Mouse (Mus musculus) forebrain, embryonic 16.5 days (tissue): ENCODE results near the gene Cdk16. TPM values are rescaled to one million over a fixed set of nuclear protein-coding genes. Genes with fewer than 3 reads are reported as not detected.
"Not testable (repeated sequence)": the region's sequence is repeated elsewhere in the genome, so short reads cannot be mapped to it uniquely, and the experiment has no call there.

Experiments
- ATAC-seq: fragments of 200-750 bp; cut with Nextera tagmentation; 2 replicates; pipeline ENCODE4 v1.8.0; 2017; ENCODE audit warnings: mild to moderate bottlenecking, moderate library complexity
- H3K27ac ChIP-seq: fragments of 300-500 bp; sonication (generic); 2 replicates; pipeline ENCODE4 v1.5.1; 2014; ENCODE audit warnings: low read length, control low read depth
- H3K27me3 ChIP-seq: fragments of 300-500 bp; sonication (generic); replicated peaks from 2 replicates; pipeline ENCODE4 v1.6.1; 2014; ENCODE audit warnings: low read length; ENCODE audit not compliant: control insufficient read depth, insufficient read depth
- H3K36me3 ChIP-seq: fragments of 300-500 bp; sonication (generic); 2 replicates; pipeline ENCODE4 v1.6.1; 2014; ENCODE audit not compliant: control insufficient read depth, insufficient read depth
- H3K4me1 ChIP-seq: fragments of 300-500 bp; sonication (generic); replicated peaks from 2 replicates; pipeline ENCODE4 v1.6.1; 2014; ENCODE audit warnings: low read length; ENCODE audit not compliant: control insufficient read depth, insufficient read depth
- H3K4me2 ChIP-seq: fragments of 300-500 bp; sonication (generic); 2 replicates; pipeline ENCODE4 v1.6.1; 2014; ENCODE audit warnings: mild to moderate bottlenecking, low read length, control low read depth
- H3K4me3 ChIP-seq: fragments of 300-500 bp; sonication (generic); replicated peaks from 2 replicates; pipeline ENCODE4 v1.5.1; 2014; ENCODE audit warnings: mild to moderate bottlenecking, low read length, control low read depth
- H3K9ac ChIP-seq: fragments of 300-500 bp; sonication (generic); replicated peaks from 2 replicates; pipeline ENCODE4 v1.6.1; 2014; ENCODE audit warnings: low read depth, low read length, control low read depth
- H3K9me3 ChIP-seq: fragments of 300-500 bp; sonication (generic); 2 replicates; pipeline ENCODE4 v1.6.1; 2016; ENCODE audit warnings: low read length; ENCODE audit not compliant: control insufficient read depth
- WGBS: fragments of 180-500 bp; shearing (Covaris S2); extraction: QIAGEN DNeasy Blood & Tissue Kit; methylation state at CpG from one replicate; pipeline ENCODE4 v1.1.7; 2014; 5-methylcytosine and 5-hydroxymethylcytosine counted together
- polyA plus RNA-seq: library from polyadenylated mRNA; unstranded; fragments of >200 nt; fragmentation: Nextera tagmentation; extraction: Ambion mirVana; gene quantifications from 2 replicates; pipeline ENCODE4 v1.2.1, GENCODE M21; 2015

The Cdk16 gene
- polyA plus RNA-seq, 1 experiment from 2014 or later = 137 TPM

GRCm38 (mm10) chrX:20730048-20730447, 42.3 kb downstream of the Cdk16 start:
- H3K4me2 ChIP-seq, ATAC-seq, H3K9ac ChIP-seq, H3K36me3 ChIP-seq, H3K4me3 ChIP-seq, H3K9me3 ChIP-seq, H3K27me3 ChIP-seq, H3K27ac ChIP-seq, H3K4me1 ChIP-seq: not testable (repeated sequence)
- WGBS = 51% methylated on average over 10 of the region's 10 CpGs

- Histone ChIP-seq H3K27ac (no peak overlapping the region), H3K4me3 (no peak overlapping the region), H3K4me1 (no peaks in the 10 kb centered on the region), H3K27me3 (no peaks in the 10 kb centered on the region), H3K36me3 (no peaks in the 10 kb centered on the region), H3K9ac (no peak overlapping the region), H3K9me3 (no peaks in the 10 kb centered on the region), H3K4me2 (no peak overlapping the region)
- WGBS = 79% methylated on average over 4 of the region's 4 CpGs
- ATAC-seq = no peak
These were observed 48.7 kb downstream of the Cdk16 start for GRCm38 (mm10) chrX:20736479-20736878.

- no peak overlapping the region for H3K4me2 ChIP-seq
- H3K36me3 ChIP-seq = no peaks in the 10 kb centered on the region
- no peak overlapping the region for H3K9ac ChIP-seq
- H3K4me3 ChIP-seq = no peak overlapping the region
- H3K27me3 ChIP-seq = no peaks in the 10 kb centered on the region
- H3K4me1 ChIP-seq = no peaks in the 10 kb centered on the region
- 85% methylated on average over 2 of the region's 2 CpGs for WGBS
- no peaks in the 10 kb centered on the region for H3K9me3 ChIP-seq
- ATAC-seq = no peak
- H3K27ac ChIP-seq = no peak overlapping the region
These were observed 61.1 kb downstream of the Cdk16 start for GRCm38 (mm10) chrX:20748829-20749228.

Other genes starting within 250 kb of the Cdk16 start
- 0.20 and 0.25 TPM in 2 replicates for gene Rgn, start 138.2 kb upstream of the Cdk16 start, polyA plus RNA-seq
- gene Rbm10, start 70.5 kb upstream of the Cdk16 start, polyA plus RNA-seq = 62.9 and 65.3 TPM in 2 replicates
- gene Ndufb11, start 70.3 kb upstream of the Cdk16 start, polyA plus RNA-seq = 171 and 176 TPM in 2 replicates
- gene Uba1, start 29.6 kb upstream of the Cdk16 start, polyA plus RNA-seq = 436 and 446 TPM in 2 replicates
- gene Usp11, start 16.0 kb downstream of the Cdk16 start, polyA plus RNA-seq = 89.7 and 98.0 TPM in 2 replicates
- gene Araf, start 109.9 kb downstream of the Cdk16 start, polyA plus RNA-seq = 233 and 295 TPM in 2 replicates
- 2.4 and 3.4 TPM in 2 replicates for gene Timp1, start 182.2 kb downstream of the Cdk16 start, polyA plus RNA-seq
- 37.5 and 37.7 TPM in 2 replicates for gene Syn1, start 233.1 kb downstream of the Cdk16 start, polyA plus RNA-seq
- gene Cfp, start 243.6 kb downstream of the Cdk16 start, polyA plus RNA-seq = 4.4 and 6.4 TPM in 2 replicates